Mouse (Mus musculus): Measurements from ENCODE around the gene Acsbg2. TPM values are rescaled to one million over a fixed set of nuclear protein-coding genes. Genes with fewer than 3 reads are reported as not detected.

The Acsbg2 gene
- total RNA-seq, 1 experiment = 0.58 TPM

- Histone ChIP-seq H3K36me3 (ENCODE audit: control insufficient read depth, insufficient read depth, low read length, poor library complexity, severe bottlenecking) (no peaks in the 10 kb centered on the region), H3K27ac (ENCODE audit: insufficient read depth, low read depth, low read length, poor library complexity, severe bottlenecking) (no peak overlapping the region), H3K9ac (ENCODE audit: insufficient read depth, low read depth, low read length, poor library complexity, severe bottlenecking) (no peak overlapping the region), H3K4me3 (ENCODE audit: insufficient read depth in 1 of 2, low read depth in 1 of 2, low read length in 2 of 2, poor library complexity in 1 of 2, severe bottlenecking in 1 of 2) (no peak overlapping the region), H3K9me3 (ENCODE audit: control insufficient read depth, insufficient read depth, low read depth, low read length) (no peaks in the 10 kb centered on the region), H3K4me1 (ENCODE audit: control insufficient read depth in 2 of 2, insufficient read depth in 2 of 2, low read length in 2 of 2, poor library complexity in 1 of 2) (peaks cover 3 to 7% of the 10 kb centered on the region in 2 experiments; a peak in 3 of 4 replicates)
- in situ Hi-C loops (cut with MboI; ENCODE audit: low sequenced_read_pairs in 2 of 2, unreplicated experiment in 2 of 2) = no loop called here
- no peak for DNase-seq (ENCODE audit: low read depth, low spot score)
- TF ChIP-seq HCFC1 (IDR thresholded peaks at IDR 0.05; ENCODE audit: borderline replicate concordance, insufficient read depth, low read length) (no peak), MAFK (IDR thresholded peaks at IDR 0.05; ENCODE audit: insufficient read depth, low read depth, low read length) (no peak), ZNF384 (IDR thresholded peaks at IDR 0.05; ENCODE audit: low read depth, low read length) (no peak), ZC3H11A (IDR thresholded peaks at IDR 0.05; ENCODE audit: borderline replicate concordance, low read depth, low read length) (no peak)
These were observed 23.1 kb downstream of the Acsbg2 start for GRCm38 (mm10) chr17:56851167-56851566.

- Histone ChIP-seq H3K4me1 (ENCODE audit: control insufficient read depth in 2 of 2, insufficient read depth in 2 of 2, low read length in 2 of 2, poor library complexity in 1 of 2) (peaks cover 5 to 7% of the 10 kb centered on the region in 2 experiments; a peak in 2 of 4 replicates), H3K4me3 (ENCODE audit: insufficient read depth in 1 of 2, low read depth in 1 of 2, low read length in 2 of 2, poor library complexity in 1 of 2, severe bottlenecking in 1 of 2) (no peak overlapping the region), H3K36me3 (ENCODE audit: control insufficient read depth, insufficient read depth, low read length, poor library complexity, severe bottlenecking) (no peaks in the 10 kb centered on the region), H3K9ac (ENCODE audit: insufficient read depth, low read depth, low read length, poor library complexity, severe bottlenecking) (no peak overlapping the region), H3K27ac (ENCODE audit: insufficient read depth, low read depth, low read length, poor library complexity, severe bottlenecking) (no peak overlapping the region), H3K9me3 (ENCODE audit: control insufficient read depth, insufficient read depth, low read depth, low read length) (no peaks in the 10 kb centered on the region)
- TF ChIP-seq ZC3H11A (IDR thresholded peaks at IDR 0.05; ENCODE audit: borderline replicate concordance, low read depth, low read length) = no peak
- TF ChIP-seq MAFK (IDR thresholded peaks at IDR 0.05; ENCODE audit: insufficient read depth, low read depth, low read length) = no peak
- TF ChIP-seq CHD2 (IDR thresholded peaks at IDR 0.05; ENCODE audit: low read depth, low read length) = no peak
- TF ChIP-seq ZNF384 (IDR thresholded peaks at IDR 0.05; ENCODE audit: low read depth, low read length) = no peak
- no peak for TF ChIP-seq HCFC1 (IDR thresholded peaks at IDR 0.05; ENCODE audit: borderline replicate concordance, insufficient read depth, low read length)
- in situ Hi-C loops (cut with MboI; ENCODE audit: low sequenced_read_pairs in 2 of 2, unreplicated experiment in 2 of 2) = no loop called here
- no peak for DNase-seq (ENCODE audit: low read depth, low spot score)
These were observed 24.5 kb downstream of the Acsbg2 start for GRCm38 (mm10) chr17:56849710-56850109.

- Histone ChIP-seq H3K27ac (ENCODE audit: insufficient read depth, low read depth, low read length, poor library complexity, severe bottlenecking) (no peak overlapping the region), H3K9ac (ENCODE audit: insufficient read depth, low read depth, low read length, poor library complexity, severe bottlenecking) (no peak overlapping the region), H3K9me3 (ENCODE audit: control insufficient read depth, insufficient read depth, low read depth, low read length) (no peaks in the 10 kb centered on the region), H3K4me1 (ENCODE audit: control insufficient read depth in 2 of 2, insufficient read depth in 2 of 2, low read length in 2 of 2, poor library complexity in 1 of 2) (peaks cover 5 to 7% of the 10 kb centered on the region in 2 experiments; a peak in 2 of 4 replicates), H3K36me3 (ENCODE audit: control insufficient read depth, insufficient read depth, low read length, poor library complexity, severe bottlenecking) (no peaks in the 10 kb centered on the region), H3K4me3 (ENCODE audit: insufficient read depth in 1 of 2, low read depth in 1 of 2, low read length in 2 of 2, poor library complexity in 1 of 2, severe bottlenecking in 1 of 2) (no peak overlapping the region)
- in situ Hi-C loops (cut with MboI; ENCODE audit: low sequenced_read_pairs in 2 of 2, unreplicated experiment in 2 of 2) = no loop called here
- no peak for TF ChIP-seq ZNF384 (IDR thresholded peaks at IDR 0.05; ENCODE audit: low read depth, low read length)
- no peak for TF ChIP-seq ZC3H11A (IDR thresholded peaks at IDR 0.05; ENCODE audit: borderline replicate concordance, low read depth, low read length)
- TF ChIP-seq CHD2 (IDR thresholded peaks at IDR 0.05; ENCODE audit: low read depth, low read length) = no peak
- TF ChIP-seq HCFC1 (IDR thresholded peaks at IDR 0.05; ENCODE audit: borderline replicate concordance, insufficient read depth, low read length) = no peak
- no peak for TF ChIP-seq MAFK (IDR thresholded peaks at IDR 0.05; ENCODE audit: insufficient read depth, low read depth, low read length)
- DNase-seq (ENCODE audit: low read depth, low spot score) = no peak
These were observed 25.5 kb downstream of the Acsbg2 start for GRCm38 (mm10) chr17:56848785-56849184.

- no peak overlapping the region for H3K27ac ChIP-seq (ENCODE audit: insufficient read depth, low read depth, low read length, poor library complexity, severe bottlenecking)
- TF ChIP-seq MAFK (IDR thresholded peaks at IDR 0.05; ENCODE audit: insufficient read depth, low read depth, low read length) = no peak
- H3K9ac ChIP-seq (ENCODE audit: insufficient read depth, low read depth, low read length, poor library complexity, severe bottlenecking) = no peak overlapping the region
- no peaks in the 10 kb centered on the region for H3K9me3 ChIP-seq (ENCODE audit: control insufficient read depth, insufficient read depth, low read depth, low read length)
- no peak for DNase-seq (ENCODE audit: low read depth, low spot score)
- H3K36me3 ChIP-seq (ENCODE audit: control insufficient read depth, insufficient read depth, low read length, poor library complexity, severe bottlenecking) = no peaks in the 10 kb centered on the region
- no peak overlapping the region for H3K4me3 ChIP-seq (ENCODE audit: insufficient read depth in 1 of 2, low read depth in 1 of 2, low read length in 2 of 2, poor library complexity in 1 of 2, severe bottlenecking in 1 of 2)
- H3K4me1 ChIP-seq (ENCODE audit: control insufficient read depth in 2 of 2, insufficient read depth in 2 of 2, low read length in 2 of 2, poor library complexity in 1 of 2) = peaks cover 3 to 10% of the 10 kb centered on the region in 2 experiments; a peak in 1 of 4 replicates
- in situ Hi-C loops (cut with MboI; ENCODE audit: low sequenced_read_pairs in 2 of 2, unreplicated experiment in 2 of 2) = no loop called here
These were observed 30.6 kb downstream of the Acsbg2 start for GRCm38 (mm10) chr17:56843678-56844077.

- peaks cover 3 to 10% of the 10 kb centered on the region in 2 experiments; a peak in 1 of 4 replicates for H3K4me1 ChIP-seq (ENCODE audit: control insufficient read depth in 2 of 2, insufficient read depth in 2 of 2, low read length in 2 of 2, poor library complexity in 1 of 2)
- H3K27ac ChIP-seq (ENCODE audit: insufficient read depth, low read depth, low read length, poor library complexity, severe bottlenecking) = no peak overlapping the region
- DNase-seq (ENCODE audit: low read depth, low spot score) = no peak
- no peak overlapping the region for H3K4me3 ChIP-seq (ENCODE audit: insufficient read depth in 1 of 2, low read depth in 1 of 2, low read length in 2 of 2, poor library complexity in 1 of 2, severe bottlenecking in 1 of 2)
- H3K9ac ChIP-seq (ENCODE audit: insufficient read depth, low read depth, low read length, poor library complexity, severe bottlenecking) = no peak overlapping the region
- TF ChIP-seq CHD2 (IDR thresholded peaks at IDR 0.05; ENCODE audit: low read depth, low read length) (no peak), ZC3H11A (IDR thresholded peaks at IDR 0.05; ENCODE audit: borderline replicate concordance, low read depth, low read length) (no peak), HCFC1 (IDR thresholded peaks at IDR 0.05; ENCODE audit: borderline replicate concordance, insufficient read depth, low read length) (no peak), MAFK (IDR thresholded peaks at IDR 0.05; ENCODE audit: insufficient read depth, low read depth, low read length) (no peak), ZNF384 (IDR thresholded peaks at IDR 0.05; ENCODE audit: low read depth, low read length) (no peak)
- no peaks in the 10 kb centered on the region for H3K9me3 ChIP-seq (ENCODE audit: control insufficient read depth, insufficient read depth, low read depth, low read length)
- no peaks in the 10 kb centered on the region for H3K36me3 ChIP-seq (ENCODE audit: control insufficient read depth, insufficient read depth, low read length, poor library complexity, severe bottlenecking)
- in situ Hi-C loops (cut with MboI; ENCODE audit: low sequenced_read_pairs in 2 of 2, unreplicated experiment in 2 of 2) = no loop called here
These were observed 32.1 kb downstream of the Acsbg2 start for GRCm38 (mm10) chr17:56842173-56842572.
